Mouse (Mus musculus): ENCODE measurements at regions not wholly inside any gene's neighbourhood (a gene's known extent, or its start where the extent isn't known, plus 50 kb on each side); places are given as distances from the start of the nearest gene placed in this dataset.

DNA sequence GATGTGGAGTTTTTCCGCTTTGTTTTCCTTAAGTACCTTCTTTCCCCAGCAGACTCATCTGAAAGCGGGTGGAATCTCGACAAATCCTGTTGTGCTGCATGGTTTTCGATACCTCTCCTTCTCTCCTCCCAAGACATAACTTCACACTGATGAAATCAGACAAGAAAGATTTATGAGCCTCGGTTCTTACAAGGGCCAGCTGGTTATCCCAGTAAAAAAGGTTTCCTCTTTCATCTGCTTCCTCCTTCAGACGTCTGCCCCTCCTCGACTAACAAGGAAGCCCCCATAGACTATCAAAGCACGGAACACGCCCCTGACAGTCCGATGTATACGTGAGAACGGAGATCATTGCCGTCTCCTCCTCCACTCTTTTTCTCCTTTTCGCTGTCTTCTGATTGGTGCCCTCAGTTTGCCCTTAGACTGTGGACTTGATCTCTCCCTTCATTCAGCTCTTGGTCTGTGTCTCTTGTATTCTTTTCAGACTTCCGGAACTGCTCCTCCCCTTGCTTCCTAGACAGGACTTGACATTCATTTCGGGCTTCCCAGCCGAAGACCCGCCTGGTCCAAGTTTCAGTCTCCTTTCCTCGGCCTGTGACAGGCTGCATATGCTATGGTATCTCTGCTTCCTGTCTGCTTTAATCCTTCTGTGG is 474.4 kb downstream of the Klf5 start:
- DNase-seq (ENCODE audit: low spot score in 2 of 2): no peak
- intact Hi-C loops (cut with DNase I): no loop called here

GRCm38 (mm10) chr14:99778477-99778876 is 480.0 kb downstream of the Klf5 start:
- intact Hi-C loops (cut with DNase I): no loop called here
- no peak for DNase-seq (ENCODE audit: low spot score in 2 of 2)

GRCm38 (mm10) chr14:99778957-99779356 is 480.5 kb downstream of the Klf5 start:
- intact Hi-C loops (cut with DNase I): no loop called here
- DNase-seq (ENCODE audit: low spot score in 2 of 2): no peak

DNA sequence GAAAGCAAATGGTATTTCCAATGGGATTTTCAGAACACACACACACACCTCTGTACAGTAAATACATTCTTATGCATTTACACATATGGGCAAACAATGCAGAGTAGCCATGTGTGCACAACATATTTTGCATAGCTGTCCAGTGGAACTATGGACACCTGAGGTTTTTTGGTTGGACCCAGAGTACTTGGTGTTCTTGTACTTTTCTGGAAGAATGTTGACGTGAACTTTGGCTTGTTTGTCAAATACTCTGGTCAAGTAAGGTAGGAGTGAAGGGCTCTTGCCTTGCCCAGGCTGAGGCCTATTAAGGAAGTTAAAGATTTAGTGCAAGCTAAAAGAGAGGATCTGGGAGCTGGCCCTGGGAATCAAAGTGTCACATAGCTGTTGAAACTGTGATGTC is 485.2 kb downstream of the Klf5 start:
- DNase-seq (ENCODE audit: low spot score in 2 of 2): no peak
- intact Hi-C loops (cut with DNase I): no loop called here

DNA sequence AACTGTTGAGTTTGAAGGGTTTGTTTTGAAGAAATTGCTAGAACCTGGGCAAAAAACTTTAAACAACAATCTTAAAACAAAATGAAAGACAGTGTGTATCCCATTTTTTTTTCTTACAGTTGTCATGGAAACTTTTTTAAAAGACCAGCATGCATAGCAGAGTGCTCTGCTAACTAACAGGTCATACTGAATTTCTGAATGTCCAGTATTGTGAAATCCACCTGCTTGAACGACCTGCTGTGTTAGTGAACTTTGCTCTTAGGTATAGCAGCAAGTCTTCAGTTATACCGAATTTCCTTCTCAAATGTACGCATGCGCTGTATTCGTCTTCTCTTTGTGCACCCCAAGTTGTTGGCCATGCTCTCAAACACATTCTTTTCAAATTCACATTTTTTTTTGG is 486.6 kb downstream of the Klf5 start:
- intact Hi-C loops (cut with DNase I): no loop called here
- no peak for DNase-seq (ENCODE audit: low spot score in 2 of 2)

DNA sequence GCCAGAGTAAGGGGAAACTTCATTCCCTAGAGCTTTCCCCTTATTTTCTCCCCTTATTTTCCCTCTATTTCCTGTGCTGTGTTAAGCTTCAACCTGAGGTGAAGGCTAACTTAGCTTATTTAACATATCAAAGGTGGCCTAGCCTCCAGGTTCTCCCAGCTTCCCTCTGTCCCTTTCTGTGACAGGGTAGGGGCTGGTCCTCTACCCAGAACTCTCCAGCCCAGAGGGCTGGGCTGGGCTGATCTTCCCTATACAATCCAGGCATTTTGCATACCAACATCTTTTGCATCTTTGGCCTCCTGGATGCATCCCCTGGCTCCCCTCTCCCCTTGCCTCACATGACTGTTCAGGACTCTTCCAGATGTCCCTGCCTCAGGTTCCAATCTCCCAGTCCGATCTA is 487.9 kb downstream of the Klf5 start:
- no peak for DNase-seq (ENCODE audit: low spot score in 2 of 2)
- intact Hi-C loops (cut with DNase I): no loop called here

- intact Hi-C loops (cut with DNase I): no loop called here
- no peak for DNase-seq (ENCODE audit: low spot score in 2 of 2)
These were observed 489.7 kb downstream of the Klf5 start for GRCm38 (mm10) chr14:99788185-99788584.

DNA sequence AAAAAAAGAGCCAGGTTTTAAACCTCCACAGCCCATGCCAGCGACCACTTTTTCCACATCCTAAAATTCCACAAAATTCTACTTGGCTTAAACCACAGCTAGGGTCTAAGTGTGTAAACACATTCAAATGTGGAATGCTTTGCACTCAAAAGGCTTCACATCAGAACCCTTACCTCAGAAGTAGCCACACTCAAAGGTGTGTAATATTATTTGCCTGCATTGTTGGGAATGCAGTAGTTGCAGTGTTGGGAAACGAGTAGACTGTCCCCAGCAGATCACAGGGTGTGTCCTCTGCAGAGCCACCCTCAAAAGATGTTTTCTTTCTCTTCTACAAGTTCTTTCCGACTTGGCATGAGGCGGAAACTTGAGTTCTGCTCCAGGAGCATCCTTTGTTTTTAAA is 488.2 kb downstream of the Klf12 start:
- intact Hi-C loops (cut with DNase I): no loop called here
- DNase-seq (ENCODE audit: low spot score in 2 of 2): no peak

- intact Hi-C loops (cut with DNase I): no loop called here
- no peak for DNase-seq (ENCODE audit: low spot score in 2 of 2)
These were observed 478.4 kb downstream of the Klf12 start for GRCm38 (mm10) chr14:99806052-99806451.

DNA sequence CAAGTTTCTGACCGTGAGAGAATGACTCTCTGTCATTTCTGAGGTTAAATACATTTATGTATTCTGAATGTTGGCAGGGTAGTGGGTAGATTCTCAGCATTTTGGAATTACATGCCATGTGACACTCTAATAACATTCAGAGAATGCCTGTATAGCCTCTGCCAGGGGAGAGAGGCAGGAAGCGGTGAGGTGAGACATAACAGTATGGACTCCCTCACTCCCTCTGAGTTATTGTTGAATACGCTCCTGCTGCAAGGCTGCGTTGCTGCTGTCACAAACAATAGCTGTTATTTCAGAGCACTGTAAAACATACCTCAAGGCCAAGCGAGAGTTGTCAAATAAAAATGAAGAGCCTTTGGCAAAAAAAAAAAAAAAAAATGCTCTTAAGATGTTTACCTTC is 477.9 kb downstream of the Klf12 start:
- DNase-seq (ENCODE audit: low spot score in 2 of 2): no peak

DNA sequence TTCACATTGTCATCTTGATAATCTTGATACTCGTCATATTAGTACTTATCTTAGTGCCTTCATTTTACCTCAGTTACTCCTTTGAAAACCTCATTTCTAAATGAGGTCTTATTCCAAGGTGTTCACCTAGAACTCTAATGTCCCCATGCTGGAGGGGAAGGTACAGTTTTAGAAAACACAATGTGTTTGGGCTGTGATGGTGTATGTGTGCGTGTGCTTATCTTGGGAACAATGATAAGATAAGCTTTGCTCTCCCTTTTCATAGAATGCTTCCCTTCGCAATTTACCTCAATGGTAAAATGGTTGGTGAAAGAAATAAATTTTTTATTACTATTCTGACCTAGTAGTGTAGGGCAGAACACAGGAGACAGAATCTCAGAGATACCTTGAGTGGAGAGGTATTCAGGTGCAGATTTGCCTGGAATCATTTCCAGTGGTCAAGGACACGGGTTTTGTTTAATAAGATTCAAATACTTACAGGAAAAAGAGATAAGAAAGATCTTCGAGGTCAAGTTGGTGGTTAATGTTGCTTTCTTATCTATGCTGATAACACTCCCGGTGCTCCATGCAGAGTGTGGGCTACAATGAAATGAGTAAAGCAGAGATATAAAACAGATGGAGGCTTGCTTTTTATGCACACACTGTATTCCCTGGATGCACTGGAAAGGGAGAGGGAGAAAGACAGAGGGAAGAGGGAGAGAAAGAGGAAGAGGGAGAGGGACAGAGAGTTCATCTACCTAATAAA is 471.6 kb downstream of the Klf12 start:
- intact Hi-C loops (cut with DNase I): no loop called here
- DNase-seq (ENCODE audit: low spot score in 2 of 2): no peak

More for the DNA sequence above, 477.9 kb downstream of the Klf12 start:
- intact Hi-C loops (cut with DNase I): no loop called here

Data from left cerebral cortex, postnatal 36 days (tissue).